Mouse (Mus musculus): Measurements from ENCODE around the gene Sbno2. TPM values are rescaled to one million over a fixed set of nuclear protein-coding genes. Genes with fewer than 3 reads are reported as not detected.

The Sbno2 gene
- total and polyA plus RNA-seq, 3 experiments: 9.7 to 24.2 (median 22.6) TPM

GRCm38 (mm10) chr10:80025889-80026288 lies 79.5 kb downstream of the Sbno2 start:
- Histone ChIP-seq H3K4me1 (ENCODE audit: control insufficient read depth in 1 of 2, insufficient read depth in 2 of 2) (peaks cover 31 to 47% of the 10 kb centered on the region in 2 experiments), H3K9ac (ENCODE audit: insufficient read depth, low read depth) (no peak overlapping the region), H3K4me2 (ENCODE audit: insufficient read depth, low read depth, poor library complexity, severe bottlenecking) (no peak overlapping the region), H3K9me3 (replicated peaks; ENCODE audit: low read length) (no peaks in the 10 kb centered on the region), H3K79me2 (replicated peaks; ENCODE audit: control insufficient read depth, extremely low read depth, insufficient read depth, poor library complexity, severe bottlenecking) (no peaks in the 10 kb centered on the region), H3K27me3 (replicated peaks) (no peaks in the 10 kb centered on the region), H3K4me3 (replicated peaks in 1 of 3; ENCODE audit: low read depth in 2 of 3, low read length in 2 of 3, poor library complexity in 1 of 3) (no peak overlapping the region), H3K27ac (ENCODE audit: insufficient read depth, low read depth) (no peak overlapping the region), H3K36me3 (replicated peaks in 1 of 2; ENCODE audit: control insufficient read depth in 1 of 2, insufficient read depth in 1 of 2, low read length in 1 of 2) (peaks cover 66 to 82% of the 10 kb centered on the region in 2 experiments)
- in situ Hi-C loops (cut with MboI; ENCODE audit: low pct_ligation_motif_present, low pct_unique_long_range_greater_than_20kb, low sequenced_read_pairs) (no loop called here), dilution Hi-C loops (cut with MboI; ENCODE audit: extremely low pct_ligation_motif_present, extremely low pct_unique_long_range_greater_than_20kb, low sequenced_read_pairs) (no loop called here)
- no peak for TF ChIP-seq ZC3H11A (IDR thresholded peaks at IDR 0.05; ENCODE audit: low read depth, low read length)
- TF ChIP-seq SMC3 (IDR thresholded peaks at IDR 0.05; ENCODE audit: low read depth, low read length): no peak
- no peak for TF ChIP-seq POLR2AphosphoS2 (IDR thresholded peaks at IDR 0.05; ENCODE audit: low read depth, low read length)
- TF ChIP-seq MAFK (IDR thresholded peaks at IDR 0.05; ENCODE audit: insufficient replicate concordance, low read length): no peak
- TF ChIP-seq SIN3A (IDR thresholded peaks at IDR 0.05; ENCODE audit: low read length): no peak
- no peak for TF ChIP-seq USF2 (conservative IDR thresholded peaks at IDR 0.05; ENCODE audit: low read depth, low read length)
- no peak for TF ChIP-seq UBTF (IDR thresholded peaks at IDR 0.05; ENCODE audit: low read depth, low read length)
- TF ChIP-seq RCOR1 (conservative IDR thresholded peaks at IDR 0.05; ENCODE audit: low read depth, low read length): no peak
- TF ChIP-seq KAT2A (IDR thresholded peaks at IDR 0.05; ENCODE audit: insufficient replicate concordance, low read length): no peak
- no peak for TF ChIP-seq MEF2A (IDR thresholded peaks at IDR 0.05; ENCODE audit: borderline replicate concordance, low read depth, low read length)
- TF ChIP-seq MAZ (IDR thresholded peaks at IDR 0.05; ENCODE audit: low read depth, low read length): no peak
- no peak for TF ChIP-seq ELF1 (IDR thresholded peaks at IDR 0.05; ENCODE audit: low read depth, low read length)
- TF ChIP-seq ZNF384 (IDR thresholded peaks at IDR 0.05; ENCODE audit: low read depth, low read length): no peak
- no peak for TF ChIP-seq MAX (IDR thresholded peaks at IDR 0.05; ENCODE audit: low read length)
- no peak for TF ChIP-seq GABPA (IDR thresholded peaks at IDR 0.05; ENCODE audit: insufficient replicate concordance, low read depth, low read length)
- DNase-seq (ENCODE audit: extremely low read depth): peak; percentile 62

- no peaks in the 10 kb centered on the region for H3K27me3 ChIP-seq (replicated peaks)
- DNase-seq (ENCODE audit: extremely low read depth): no peak
- no peaks in the 10 kb centered on the region for H3K9me3 ChIP-seq (replicated peaks; ENCODE audit: low read length)
- no peak for TF ChIP-seq TCF12 (IDR thresholded peaks at IDR 0.05; ENCODE audit: low read depth, low read length)
- no peak for TF ChIP-seq ZNF384 (IDR thresholded peaks at IDR 0.05; ENCODE audit: low read depth, low read length)
- no peak for TF ChIP-seq POLR2A (IDR thresholded peaks at IDR 0.05; ENCODE audit: low read depth, low read length)
- TF ChIP-seq RCOR1 (conservative IDR thresholded peaks at IDR 0.05; ENCODE audit: low read depth, low read length): no peak
- no peak for TF ChIP-seq JUN (IDR thresholded peaks at IDR 0.05; ENCODE audit: insufficient read depth, low read depth, low read length)
- TF ChIP-seq SMC3 (IDR thresholded peaks at IDR 0.05; ENCODE audit: low read depth, low read length): no peak
- no peak for TF ChIP-seq USF1 (IDR thresholded peaks at IDR 0.05; ENCODE audit: low read depth, low read length)
- H3K79me2 ChIP-seq (replicated peaks; ENCODE audit: control insufficient read depth, extremely low read depth, insufficient read depth, poor library complexity, severe bottlenecking): no peaks in the 10 kb centered on the region
- peaks cover 66 to 82% of the 10 kb centered on the region in 2 experiments for H3K36me3 ChIP-seq (replicated peaks in 1 of 2; ENCODE audit: control insufficient read depth in 1 of 2, insufficient read depth in 1 of 2, low read length in 1 of 2)
- no peak overlapping the region for H3K4me2 ChIP-seq (ENCODE audit: insufficient read depth, low read depth, poor library complexity, severe bottlenecking)
- no peak overlapping the region for H3K9ac ChIP-seq (ENCODE audit: insufficient read depth, low read depth)
- H3K4me3 ChIP-seq (replicated peaks in 1 of 3; ENCODE audit: low read depth in 2 of 3, low read length in 2 of 3, poor library complexity in 1 of 3): no peak overlapping the region
- dilution Hi-C loops (cut with MboI; ENCODE audit: extremely low pct_ligation_motif_present, extremely low pct_unique_long_range_greater_than_20kb, low sequenced_read_pairs) (no loop called here), in situ Hi-C loops (cut with MboI; ENCODE audit: low pct_ligation_motif_present, low pct_unique_long_range_greater_than_20kb, low sequenced_read_pairs) (no loop called here)
- peaks cover 27 to 43% of the 10 kb centered on the region in 2 experiments for H3K4me1 ChIP-seq (ENCODE audit: control insufficient read depth in 1 of 2, insufficient read depth in 2 of 2)
- H3K27ac ChIP-seq (ENCODE audit: insufficient read depth, low read depth): peak overlapping the region; percentile 97
These were observed 79.9 kb downstream of the Sbno2 start for GRCm38 (mm10) chr10:80025463-80025862.

All from CH12.LX (cell line).